Mouse (Mus musculus) erythroblast, embryonic 14.5 days (primary cell): ENCODE data around the gene Olfr839-ps1. TPM values are rescaled to one million over a fixed set of nuclear protein-coding genes. Genes with fewer than 3 reads are reported as not detected.

Experiments
- H3K27me3 ChIP-seq: 2 replicates; pipeline ENCODE4 v1.6.1; 2012; ENCODE audit warnings: inconsistent platforms; ENCODE audit not compliant: control insufficient read depth
- H3K36me3 ChIP-seq: 2 replicates; pipeline ENCODE4 v1.6.1; 2012; ENCODE audit warnings: mild to moderate bottlenecking, inconsistent platforms; ENCODE audit not compliant: control insufficient read depth
- H3K4me1 ChIP-seq: 2 replicates; pipeline ENCODE4 v1.6.1; 2012; ENCODE audit warnings: inconsistent platforms; ENCODE audit not compliant: control insufficient read depth
- H3K4me3 ChIP-seq: replicated peaks from 2 replicates; pipeline ENCODE3; 2012; ENCODE audit warnings: moderate library complexity, mild to moderate bottlenecking, inconsistent platforms
- H3K9me3 ChIP-seq: 2 replicates; pipeline ENCODE4 v1.6.1; 2012; ENCODE audit warnings: low read length, inconsistent platforms, mixed read lengths; ENCODE audit not compliant: control insufficient read depth
- GATA1 ChIP-seq: IDR thresholded peaks from 2 replicates; pipeline ENCODE4 v1.6.1; 2012; ENCODE audit warnings: low read length, inconsistent platforms, mixed read lengths
- TAL1 ChIP-seq: IDR thresholded peaks from 3 replicates; pipeline ENCODE4 v1.6.1; 2012; ENCODE audit warnings: low read length, inconsistent platforms, mixed read lengths
- polyA plus RNA-seq: library from polyadenylated mRNA; stranded (reverse); fragments of >175 nt; gene quantifications from 2 replicates; pipeline ENCODE4 v1.2.3, GENCODE M21; 2012

Gene Olfr839-ps1
- polyA plus RNA-seq: not detected in 2 replicates

- 0 out of 2 replicates have a peak, but pooled peaks cover 3% of the 10 kb centered on the region for H3K9me3 ChIP-seq
- H3K4me1 ChIP-seq: no peaks in the 10 kb centered on the region
- no peaks in the 10 kb centered on the region for H3K36me3 ChIP-seq
- no peaks in the 10 kb centered on the region for H3K27me3 ChIP-seq
- no peak within 1 kb of the TSS for H3K4me3 ChIP-seq
- TF ChIP-seq GATA1: no peak
- no peak for TF ChIP-seq TAL1
Measured at GRCm38 (mm10) chr9:19177212-19177611, at the start of gene Olfr839-ps1. Olfr839-ps1 (minus strand) TSS chr9:19177312.

DNA sequence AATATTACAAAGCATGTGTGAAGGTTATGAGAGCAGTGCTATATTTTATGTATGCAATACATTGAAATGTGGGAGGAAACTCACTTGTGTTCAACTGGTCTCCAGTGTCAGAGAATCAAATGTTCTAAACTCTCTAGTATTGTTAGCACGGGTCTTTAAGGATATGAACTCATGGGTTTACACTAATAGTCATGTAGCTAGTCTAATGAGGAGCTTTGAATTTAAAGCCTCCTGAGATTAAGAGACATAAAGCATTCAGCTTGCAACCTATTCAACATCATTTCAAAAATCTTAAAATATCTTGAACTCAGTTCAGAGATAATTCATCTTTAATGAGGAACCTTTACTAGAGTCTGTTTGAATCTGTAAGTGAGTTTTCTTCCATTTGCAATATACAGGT is 41.1 kb downstream of the Olfr839-ps1 start, which contains the start of gene Olfr837:
Gene Olfr837, plus strand, starts transcription at position 301 of the 400 bp plus-strand sequence.
- H3K9me3 ChIP-seq: no peaks in the 10 kb centered on the region
- no peaks in the 10 kb centered on the region for H3K36me3 ChIP-seq
- no peak within 1 kb of the TSS for H3K4me3 ChIP-seq
- H3K4me1 ChIP-seq: no peaks in the 10 kb centered on the region
- TF ChIP-seq TAL1 (no peak), GATA1 (no peak)
- no peaks in the 10 kb centered on the region for H3K27me3 ChIP-seq

- H3K9me3 ChIP-seq: no peaks in the 10 kb centered on the region
- TF ChIP-seq TAL1 (no peak), GATA1 (no peak)
- no peaks in the 10 kb centered on the region for H3K4me1 ChIP-seq
- H3K27me3 ChIP-seq: no peaks in the 10 kb centered on the region
- H3K4me3 ChIP-seq: no peak within 1 kb of the TSS
- no peaks in the 10 kb centered on the region for H3K36me3 ChIP-seq
Measured at GRCm38 (mm10) chr9:19120082-19120481, 57.0 kb downstream of the Olfr839-ps1 start, which contains the start of gene Olfr836. Olfr836 (plus strand) TSS chr9:19120382.

Other genes with a start within 250 kb of the Olfr839-ps1 start
- gene Olfr832, start 240.2 kb downstream of the Olfr839-ps1 start, polyA plus RNA-seq: not detected in 2 replicates
- gene Olfr834, start 189.3 kb downstream of the Olfr839-ps1 start, polyA plus RNA-seq: not detected in 2 replicates
- gene Olfr835, start 144.6 kb downstream of the Olfr839-ps1 start, polyA plus RNA-seq: not detected in 2 replicates
- gene Olfr836, start 56.9 kb downstream of the Olfr839-ps1 start, polyA plus RNA-seq: 0.01 TPM in 1 of 2 replicates, not detected in the other
- gene Olfr837, start 41.0 kb downstream of the Olfr839-ps1 start, polyA plus RNA-seq: not detected in 2 replicates
- not detected in 2 replicates for gene Olfr843, start 74.7 kb upstream of the Olfr839-ps1 start, polyA plus RNA-seq
- not detected in 2 replicates for gene Olfr844, start 139.0 kb upstream of the Olfr839-ps1 start, polyA plus RNA-seq
- not detected in 2 replicates for gene Olfr845, start 159.1 kb upstream of the Olfr839-ps1 start, polyA plus RNA-seq
- gene Olfr846, start 186.7 kb upstream of the Olfr839-ps1 start, polyA plus RNA-seq: not detected in 2 replicates
- gene Olfr847, start 201.4 kb upstream of the Olfr839-ps1 start, polyA plus RNA-seq: not detected in 2 replicates